Mouse (Mus musculus) forebrain, embryonic 10.5 days (tissue): ENCODE measurements around the gene Hpf1. TPM values are rescaled to one million over a fixed set of nuclear protein-coding genes. Genes with fewer than 3 reads are reported as not detected.

ENCODE experiments used
- DNase-seq: peaks from one replicate; pipeline ENCODE4 v3.0.0-alpha.2; 2017; ENCODE audit warnings: low spot score; ENCODE audit errors: extremely low spot score
- H3K27ac ChIP-seq: fragments of 300-500 bp; sonication (generic); 2 replicates; pipeline ENCODE4 v1.5.1; 2016; ENCODE audit warnings: mild to moderate bottlenecking
- H3K27me3 ChIP-seq: fragments of 300-500 bp; sonication (generic); 2 replicates; pipeline ENCODE4 v1.6.1; 2016; ENCODE audit warnings: mild to moderate bottlenecking; ENCODE audit not compliant: poor library complexity, severe bottlenecking
- H3K36me3 ChIP-seq: fragments of 300-500 bp; sonication (generic); replicated peaks from 2 replicates; pipeline ENCODE4 v1.6.1; 2016; ENCODE audit warnings: mild to moderate bottlenecking, moderate library complexity
- H3K4me1 ChIP-seq: fragments of 300-500 bp; sonication (generic); 2 replicates; pipeline ENCODE4 v1.6.1; 2016
- H3K4me3 ChIP-seq: fragments of 300-500 bp; sonication (generic); 2 replicates; pipeline ENCODE4 v1.5.1; 2016; ENCODE audit warnings: mild to moderate bottlenecking, moderate library complexity
- H3K9me3 ChIP-seq: fragments of 300-500 bp; sonication (generic); 2 replicates; pipeline ENCODE4 v1.6.1; 2016; ENCODE audit warnings: mild to moderate bottlenecking, moderate library complexity
- WGBS: fragments of 180-500 bp; shearing (Covaris S2); methylation state at CpG from one replicate; pipeline ENCODE4 v1.1.7; 2016; 5-methylcytosine and 5-hydroxymethylcytosine counted together
- polyA plus RNA-seq: library from polyadenylated mRNA; unstranded; fragments of >200 nt; fragmentation: Nextera tagmentation; extraction: Ambion mirVana; gene quantifications from 2 replicates; pipeline ENCODE4 v1.2.1, GENCODE M21; 2016

The Hpf1 gene
- polyA plus RNA-seq, 1 experiment from 2014 or later, result 136 TPM

- WGBS, result 81% methylated on average over 2 of the region's 2 CpGs
- DNase-seq, result no peak
- H3K9me3 ChIP-seq, result no peaks in the 10 kb centered on the region
- no peaks in the 10 kb centered on the region for H3K36me3 ChIP-seq
- H3K4me1 ChIP-seq, result no peaks in the 10 kb centered on the region
- no peak overlapping the region for H3K27ac ChIP-seq
- no peak overlapping the region for H3K4me3 ChIP-seq
- H3K27me3 ChIP-seq, result no peaks in the 10 kb centered on the region
These were observed 20.5 kb upstream of the Hpf1 start for GRCm38 (mm10) chr8:60869761-60870160.

GRCm38 (mm10) chr8:60870231-60871193 is 19.7 kb upstream of the Hpf1 start:
- no peak overlapping the region for H3K27ac ChIP-seq
- no peaks in the 10 kb centered on the region for H3K36me3 ChIP-seq
- no peak for DNase-seq
- H3K9me3 ChIP-seq, result no peaks in the 10 kb centered on the region
- no peaks in the 10 kb centered on the region for H3K4me1 ChIP-seq
- H3K27me3 ChIP-seq, result no peaks in the 10 kb centered on the region
- 84% methylated on average over 13 of the region's 13 CpGs for WGBS
- H3K4me3 ChIP-seq, result no peak overlapping the region

- H3K36me3 ChIP-seq, result no peaks in the 10 kb centered on the region
- H3K27me3 ChIP-seq, result no peaks in the 10 kb centered on the region
- peaks cover 3% of the 10 kb centered on the region for H3K4me1 ChIP-seq
- no peak overlapping the region for H3K27ac ChIP-seq
- H3K9me3 ChIP-seq, result no peaks in the 10 kb centered on the region
- no peak for DNase-seq
- WGBS, result 85% methylated on average over 2 of the region's 2 CpGs
- no peak overlapping the region for H3K4me3 ChIP-seq
These were observed 11.6 kb upstream of the Hpf1 start for GRCm38 (mm10) chr8:60878617-60879016.

GRCm38 (mm10) chr8:60883419-60884137 is 6.6 kb upstream of the Hpf1 start:
- DNase-seq, result no peak
- Histone ChIP-seq H3K27ac (no peak overlapping the region), H3K9me3 (no peaks in the 10 kb centered on the region), H3K27me3 (no peaks in the 10 kb centered on the region), H3K4me1 (peaks cover 22% of the 10 kb centered on the region), H3K36me3 (no peaks in the 10 kb centered on the region), H3K4me3 (no peak overlapping the region)
- 69% methylated on average over 4 of the region's 4 CpGs for WGBS

DNA sequence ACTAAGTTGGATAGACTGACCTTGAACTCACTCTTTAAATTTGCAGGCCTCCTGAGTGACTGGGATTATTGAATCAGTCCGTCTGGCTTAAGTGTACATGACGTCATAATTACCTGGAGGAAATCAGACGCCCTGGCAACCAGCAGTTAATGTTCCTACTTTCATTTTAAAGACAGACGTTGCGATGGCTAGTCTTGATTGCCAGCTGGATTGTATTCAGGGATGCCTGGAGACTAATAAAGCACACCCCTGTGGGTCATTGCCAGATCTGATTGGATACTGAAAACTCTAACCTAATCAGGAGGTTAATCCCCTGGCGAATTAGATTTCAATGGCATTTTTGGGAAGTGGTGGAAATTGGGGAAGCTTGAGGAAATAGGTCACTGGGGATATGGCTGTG is 3.5 kb upstream of the Hpf1 start:
- no peaks in the 10 kb centered on the region for H3K9me3 ChIP-seq
- no peaks in the 10 kb centered on the region for H3K27me3 ChIP-seq
- peaks cover 2% of the 10 kb centered on the region for H3K36me3 ChIP-seq
- DNase-seq, result no peak
- 57% methylated on average over 6 of the region's 6 CpGs for WGBS
- H3K4me3 ChIP-seq, result no peak overlapping the region
- peaks cover 33% of the 10 kb centered on the region for H3K4me1 ChIP-seq
- H3K27ac ChIP-seq, result no peak overlapping the region

DNA sequence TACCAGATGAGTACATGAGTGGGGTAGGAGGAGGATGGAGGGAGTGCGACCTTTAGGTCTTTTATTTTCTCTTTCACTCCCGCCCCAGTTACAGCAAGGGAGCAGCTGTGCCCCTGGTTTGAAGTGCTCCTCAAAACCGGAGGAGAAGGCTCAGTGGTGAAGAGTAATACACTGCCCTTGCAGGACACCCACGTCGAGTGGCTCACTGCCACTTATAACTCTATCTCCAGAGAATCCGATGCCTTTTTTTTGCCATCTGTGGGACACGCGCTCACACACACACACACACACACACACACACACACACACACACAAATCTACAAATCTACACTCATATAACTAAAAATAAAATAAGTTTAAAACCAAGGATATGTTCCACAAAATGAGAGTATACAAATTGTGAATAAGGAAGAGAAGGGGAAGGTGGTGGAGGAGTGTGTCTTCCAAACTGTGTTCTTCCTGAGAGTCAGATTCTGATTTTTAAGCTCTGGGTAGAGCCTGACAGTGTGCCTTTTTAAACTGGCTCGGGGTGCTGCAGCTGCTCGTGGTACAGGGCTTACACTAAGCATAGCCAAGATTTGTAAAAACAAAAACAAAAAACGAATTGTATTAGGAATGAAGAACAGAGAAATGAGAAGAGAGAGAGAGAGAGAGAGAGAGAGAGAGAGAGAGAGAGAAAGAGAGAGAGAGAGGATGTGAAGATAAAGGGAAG is 931 bp upstream of the Hpf1 start:
- Histone ChIP-seq H3K4me3 (no peak overlapping the region; the same call in 1 of the 2 replicates), H3K9me3 (no peaks in the 10 kb centered on the region), H3K27ac (no peak overlapping the region), H3K27me3 (no peaks in the 10 kb centered on the region), H3K36me3 (peaks cover 26% of the 10 kb centered on the region), H3K4me1 (peaks cover 32% of the 10 kb centered on the region)
- DNase-seq, result no peak
- 90% methylated on average over 11 of the region's 11 CpGs for WGBS

DNA sequence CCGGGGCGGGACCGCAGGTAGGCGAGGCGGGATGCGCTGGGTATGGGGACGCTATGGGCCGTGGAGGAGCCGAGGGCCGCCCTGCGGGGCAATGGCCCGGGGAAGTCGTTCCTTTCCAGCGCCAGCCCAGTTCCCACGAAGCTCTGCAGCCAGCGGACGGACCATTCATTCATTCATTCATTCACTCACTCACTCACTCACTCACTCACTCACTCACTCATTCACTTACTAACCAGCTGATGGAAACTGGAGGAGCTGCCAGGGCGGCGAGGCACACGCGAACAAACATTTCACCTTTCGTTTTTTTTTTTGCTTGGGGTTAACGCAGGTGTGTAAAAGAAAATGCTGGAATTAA is 279 bp downstream of the Hpf1 start:
- WGBS, result 3% methylated on average over 23 of the region's 23 CpGs
- no peak for DNase-seq
- peaks cover 38% of the 10 kb centered on the region for H3K36me3 ChIP-seq
- peak overlapping the region; percentile 86 for H3K4me3 ChIP-seq
- peak overlapping the region; percentile 93 for H3K27ac ChIP-seq
- H3K9me3 ChIP-seq, result no peaks in the 10 kb centered on the region
- peaks cover 30% of the 10 kb centered on the region for H3K4me1 ChIP-seq
- H3K27me3 ChIP-seq, result no peaks in the 10 kb centered on the region

DNA sequence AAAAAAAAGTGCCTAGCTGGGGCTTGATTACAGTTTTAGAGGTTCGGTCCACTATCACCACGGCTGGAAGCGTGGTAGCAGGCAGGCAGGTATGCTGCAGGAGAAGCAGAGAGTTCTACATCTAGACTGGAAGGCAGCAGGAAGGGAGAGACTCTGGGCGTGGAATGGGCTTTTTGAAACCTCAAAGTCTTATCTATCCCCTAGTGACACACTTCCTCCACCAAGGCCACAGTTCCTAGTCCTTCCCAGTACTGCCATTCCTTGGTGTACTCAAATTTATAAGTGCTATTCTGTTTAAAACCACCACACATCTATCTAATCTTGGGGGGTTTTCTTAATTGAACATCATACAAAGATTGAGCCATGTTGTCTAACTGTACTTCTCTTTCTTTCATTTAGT is 1.5 kb downstream of the Hpf1 start:
- 88% methylated on average over 4 of the region's 4 CpGs for WGBS
- peak overlapping the region; percentile 86; the same call in 1 of the 2 replicates for H3K4me3 ChIP-seq
- H3K27me3 ChIP-seq, result no peaks in the 10 kb centered on the region

GRCm38 (mm10) chr8:60895878-60896277 is 5.7 kb downstream of the Hpf1 start:
- 94% methylated on average over 6 of the region's 6 CpGs for WGBS
- peaks cover 88% of the 10 kb centered on the region for H3K36me3 ChIP-seq
- DNase-seq, result no peak
- no peaks in the 10 kb centered on the region for H3K9me3 ChIP-seq
- H3K4me1 ChIP-seq, result peaks cover 21% of the 10 kb centered on the region
- H3K4me3 ChIP-seq, result no peak overlapping the region
- H3K27me3 ChIP-seq, result no peaks in the 10 kb centered on the region
- no peak overlapping the region for H3K27ac ChIP-seq

More for the DNA sequence above, 1.5 kb downstream of the Hpf1 start:
- H3K9me3 ChIP-seq, result no peaks in the 10 kb centered on the region
- H3K27ac ChIP-seq, result no peak overlapping the region
- peaks cover 48% of the 10 kb centered on the region for H3K36me3 ChIP-seq
- peaks cover 27% of the 10 kb centered on the region for H3K4me1 ChIP-seq
- no peak for DNase-seq

DNA sequence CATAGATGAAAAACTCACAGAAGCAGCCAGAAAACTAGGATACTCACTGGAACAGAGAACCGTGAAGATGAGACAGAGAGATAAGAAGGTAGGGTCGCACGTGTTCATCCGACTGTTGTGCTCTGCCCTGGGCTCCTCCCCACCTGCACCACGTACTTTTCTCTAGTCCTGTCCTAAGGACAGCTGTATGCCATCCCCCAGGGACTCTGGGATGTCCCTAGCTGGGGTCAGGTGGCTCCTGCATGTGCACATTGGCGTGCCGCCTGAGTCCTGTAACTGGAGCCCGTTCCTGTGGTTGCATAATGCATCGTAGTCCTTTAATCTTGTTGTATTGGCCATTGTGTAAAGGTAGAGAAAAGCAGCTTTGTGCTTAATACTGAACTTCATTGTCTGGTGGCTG is 9.9 kb downstream of the Hpf1 start:
- no peak for DNase-seq
- peaks cover 85% of the 10 kb centered on the region for H3K36me3 ChIP-seq
- H3K4me3 ChIP-seq, result no peak overlapping the region
- H3K27me3 ChIP-seq, result no peaks in the 10 kb centered on the region
- H3K27ac ChIP-seq, result no peak overlapping the region
- 77% methylated on average over 9 of the region's 9 CpGs for WGBS
- no peaks in the 10 kb centered on the region for H3K9me3 ChIP-seq
- peaks cover 4% of the 10 kb centered on the region for H3K4me1 ChIP-seq

DNA sequence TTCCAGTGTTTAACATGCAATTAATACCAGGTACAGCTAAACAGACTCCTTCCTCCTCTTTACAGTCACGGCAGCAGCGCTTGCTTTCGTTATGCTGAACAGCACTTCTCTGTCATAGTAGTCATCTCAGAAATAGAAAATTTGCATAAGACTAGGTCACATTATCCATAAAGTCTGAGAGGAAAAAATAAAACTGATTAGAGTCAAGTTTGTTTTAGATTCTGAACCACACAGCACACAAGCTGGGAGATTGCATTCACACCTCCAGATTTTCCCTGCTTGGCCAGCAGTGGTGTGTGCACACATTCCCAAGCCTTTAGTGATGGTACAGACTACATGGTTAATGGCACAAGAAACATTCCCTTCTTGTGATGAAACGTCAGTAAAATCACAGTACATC is 21.9 kb downstream of the Hpf1 start:
- Histone ChIP-seq H3K9me3 (no peaks in the 10 kb centered on the region), H3K36me3 (peaks cover 68% of the 10 kb centered on the region), H3K27ac (no peak overlapping the region), H3K4me1 (no peaks in the 10 kb centered on the region), H3K4me3 (no peak overlapping the region), H3K27me3 (no peaks in the 10 kb centered on the region)
- 85% methylated on average over 4 of the region's 4 CpGs for WGBS
- no peak for DNase-seq

- H3K4me1 ChIP-seq, result no peaks in the 10 kb centered on the region
These were observed 22.3 kb downstream of the Hpf1 start for GRCm38 (mm10) chr8:60912554-60912953.

More at GRCm38 (mm10) chr8:60912554-60912953, 22.3 kb downstream of the Hpf1 start:
- WGBS, result 51% methylated on average over 10 of the region's 10 CpGs
- no peak for DNase-seq
- Histone ChIP-seq H3K9me3 (no peaks in the 10 kb centered on the region), H3K27me3 (no peaks in the 10 kb centered on the region), H3K36me3 (peaks cover 63% of the 10 kb centered on the region), H3K27ac (no peak overlapping the region), H3K4me3 (no peak overlapping the region)
